Mouse (Mus musculus): ENCODE results near the gene Ube2v1.

- TF ChIP-seq POLR2A (IDR thresholded peaks at IDR 0.05; ENCODE audit: borderline replicate concordance, extremely low read depth, low read depth, low read length) (no peak), CTCF (IDR thresholded peaks at IDR 0.05; ENCODE audit: insufficient read depth, low read length) (no peak)
Measured at GRCm38 (mm10) chr2:167562101-167562500, 69.8 kb downstream of the Ube2v1 start.

Measured in lung, adult 2 months (tissue).